Mouse (Mus musculus) layer of hippocampus, postnatal 10 days (tissue): ENCODE measurements around the gene Ptx3. TPM values are rescaled to one million over a fixed set of nuclear protein-coding genes. Genes with fewer than 3 reads are reported as not detected.

ENCODE experiments used
- DNase-seq, 2 experiments: peaks; one replicate each; pipeline ENCODE4 v3.0.0; 2021; ENCODE audit warnings: low spot score in 2 of 2
- long read RNA-seq: library from polyadenylated mRNA; stranded (forward); transcript quantifications from one replicate; pipeline ENCODE4 v2.0.0, GENCODE M21; 2023
- total RNA-seq, 2 experiments: library from RNA; stranded (reverse); gene quantifications; 2 replicates each; pipeline ENCODE4 v1.2.3; 2021

Gene Ptx3
- 1 to 10 TPM; 8.3 to 9.8 TPM for total RNA-seq
- long read RNA-seq, transcript Ptx3-201 (3 exons, 1,898 nt) = major isoform, 6 of 7 reads
- long read RNA-seq, partial matches to known transcripts = 1 of 7 reads
- long read RNA-seq, other reads (novel, unspliced or antisense) = 0 of 7 reads

GRCm38 (mm10) chr3:66219655-66220191 lies at the start of gene Ptx3:
Gene Ptx3 (plus strand): TSS chr3:66219910.
- DNase-seq = peak; percentile 10 to 26

- peak in 1 of 2 experiments; percentile 17 for DNase-seq
Measured at GRCm38 (mm10) chr3:66172907-66173306, 46.8 kb upstream of the Ptx3 start.

- DNase-seq = no peak
Measured at GRCm38 (mm10) chr3:66179647-66180046, 40.1 kb upstream of the Ptx3 start.

GRCm38 (mm10) chr3:66193910-66194562 lies 25.7 kb upstream of the Ptx3 start:
- no peak for DNase-seq

- no peak for DNase-seq
Measured at GRCm38 (mm10) chr3:66208836-66209573, 10.7 kb upstream of the Ptx3 start.

- no peak for DNase-seq
Measured at GRCm38 (mm10) chr3:66213524-66213923, 6.2 kb upstream of the Ptx3 start.

- no peak for DNase-seq
Measured at GRCm38 (mm10) chr3:66215759-66216158, 4.0 kb upstream of the Ptx3 start.

GRCm38 (mm10) chr3:66220554-66221242 lies 988 bp downstream of the Ptx3 start:
- peak; percentile 44 to 58 for DNase-seq

GRCm38 (mm10) chr3:66221243-66221611 lies 1.5 kb downstream of the Ptx3 start:
- peak; percentile 11 to 42 for DNase-seq

- DNase-seq = no peak
Measured at GRCm38 (mm10) chr3:66224931-66225537, 5.3 kb downstream of the Ptx3 start.

GRCm38 (mm10) chr3:66236234-66236871 lies 16.6 kb downstream of the Ptx3 start:
- peak; percentile 22 to 36 for DNase-seq

GRCm38 (mm10) chr3:66240476-66240875 lies 20.8 kb downstream of the Ptx3 start:
- DNase-seq = no peak

- no peak for DNase-seq
Measured at GRCm38 (mm10) chr3:66251842-66252241, 32.1 kb downstream of the Ptx3 start.

GRCm38 (mm10) chr3:66254504-66255105 lies 34.9 kb downstream of the Ptx3 start:
- peak in 1 of 2 experiments; percentile 10 for DNase-seq

GRCm38 (mm10) chr3:66262319-66262718 lies 42.6 kb downstream of the Ptx3 start:
- no peak for DNase-seq

GRCm38 (mm10) chr3:66263270-66263669 lies 43.6 kb downstream of the Ptx3 start:
- DNase-seq = no peak
